Mouse (Mus musculus) liver, embryonic 15.5 days (tissue): ENCODE data around the gene 1700016C15Rik. TPM values are rescaled to one million over a fixed set of nuclear protein-coding genes. Genes with fewer than 3 reads are reported as not detected.
A peak's percentile ranks its signal among the peaks of the same experiment; 100 is the strongest.

Experiments
- ATAC-seq: fragments of 200-750 bp; cut with Nextera tagmentation; 2 replicates; pipeline ENCODE4 v1.8.0; 2017; ENCODE audit warnings: moderate number of reproducible peaks, mild to moderate bottlenecking, moderate library complexity; ENCODE audit not compliant: insufficient read depth
- H3K27ac ChIP-seq: fragments of 300-500 bp; sonication (generic); replicated peaks from 2 replicates; pipeline ENCODE4 v1.5.1; 2015; ENCODE audit warnings: mild to moderate bottlenecking, inconsistent platforms
- H3K27me3 ChIP-seq: fragments of 300-500 bp; sonication (generic); 2 replicates; pipeline ENCODE4 v1.6.1; 2015; ENCODE audit warnings: mild to moderate bottlenecking, inconsistent platforms
- H3K36me3 ChIP-seq: fragments of 300-500 bp; sonication (generic); replicated peaks from 2 replicates; pipeline ENCODE4 v1.6.1; 2015; ENCODE audit warnings: moderate library complexity, mild to moderate bottlenecking, inconsistent platforms
- H3K4me1 ChIP-seq: fragments of 300-500 bp; sonication (generic); replicated peaks from 2 replicates; pipeline ENCODE4 v1.6.1; 2015; ENCODE audit warnings: inconsistent platforms
- H3K4me2 ChIP-seq: fragments of 300-500 bp; sonication (generic); 2 replicates; pipeline ENCODE4 v1.6.1; 2015; ENCODE audit warnings: moderate library complexity, mild to moderate bottlenecking, inconsistent platforms
- H3K4me3 ChIP-seq: fragments of 300-500 bp; sonication (generic); replicated peaks from 2 replicates; pipeline ENCODE4 v1.5.1; 2015; ENCODE audit warnings: mild to moderate bottlenecking, inconsistent platforms
- H3K9ac ChIP-seq: fragments of 300-500 bp; sonication (generic); 2 replicates; pipeline ENCODE4 v1.6.1; 2015; ENCODE audit warnings: moderate library complexity, mild to moderate bottlenecking, inconsistent platforms
- H3K9me3 ChIP-seq: fragments of 300-500 bp; sonication (generic); replicated peaks from 2 replicates; pipeline ENCODE4 v1.6.1; 2016; ENCODE audit warnings: inconsistent platforms
- WGBS: fragments of 180-500 bp; shearing (Covaris S2); methylation state at CpG from one replicate; pipeline ENCODE4 v1.1.7; 2015; ENCODE audit warnings: mixed read lengths; ENCODE audit not compliant: insufficient replicate concordance; 5-methylcytosine and 5-hydroxymethylcytosine counted together
- polyA plus RNA-seq: library from polyadenylated mRNA; unstranded; fragments of >200 nt; fragmentation: Nextera tagmentation; extraction: Ambion mirVana; gene quantifications from 2 replicates; pipeline ENCODE4 v1.2.1, GENCODE M21; 2015

1700016C15Rik gene
- polyA plus RNA-seq, 1 experiment from 2014 or later = not detected

GRCm38 (mm10) chr1:177703147-177703807 lies 26.3 kb upstream of the 1700016C15Rik start:
- no peaks in the 10 kb centered on the region for H3K36me3 ChIP-seq
- no peak for ATAC-seq
- H3K4me1 ChIP-seq = peaks cover 6% of the 10 kb centered on the region; the same call in 1 of the 2 replicates
- H3K27me3 ChIP-seq = no peaks in the 10 kb centered on the region
- no peak overlapping the region for H3K9ac ChIP-seq
- H3K27ac ChIP-seq = no peak overlapping the region
- WGBS = 42% methylated on average over 6 of the region's 6 CpGs
- H3K4me3 ChIP-seq = no peak overlapping the region
- peak overlapping the region; percentile 71; the same call in 1 of the 2 replicates for H3K4me2 ChIP-seq
- no peaks in the 10 kb centered on the region for H3K9me3 ChIP-seq

DNA sequence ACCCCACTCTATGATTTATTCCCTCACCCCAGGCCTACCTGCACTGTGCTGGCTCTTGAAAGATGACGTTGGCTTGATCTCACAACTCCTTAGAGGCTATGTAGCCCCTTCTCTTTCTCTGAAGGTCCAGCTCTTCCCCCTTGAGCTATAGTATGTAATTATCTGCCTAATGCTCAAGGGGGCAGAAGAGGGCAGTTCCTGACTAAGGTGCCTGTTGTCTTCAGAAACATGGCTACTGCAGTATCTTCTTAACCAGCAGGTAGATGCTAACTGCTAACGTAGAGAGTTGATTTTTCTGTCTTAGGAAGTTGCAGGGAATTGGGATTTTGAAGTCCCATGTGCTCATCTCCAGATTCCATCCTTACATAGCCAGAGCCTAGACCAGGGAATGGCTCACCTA lies 24.4 kb upstream of the 1700016C15Rik start:
- no peak overlapping the region for H3K9ac ChIP-seq
- no peak overlapping the region for H3K27ac ChIP-seq
- H3K27me3 ChIP-seq = no peaks in the 10 kb centered on the region
- H3K36me3 ChIP-seq = no peaks in the 10 kb centered on the region
- no peaks in the 10 kb centered on the region for H3K9me3 ChIP-seq
- H3K4me1 ChIP-seq = peaks cover 6% of the 10 kb centered on the region; the same call in 1 of the 2 replicates
- no peak overlapping the region for H3K4me3 ChIP-seq
- ATAC-seq = no peak
- WGBS = 23% methylated on average over 2 of the region's 2 CpGs
- no peak overlapping the region for H3K4me2 ChIP-seq

- Histone ChIP-seq H3K4me1 (peaks cover 15% of the 10 kb centered on the region), H3K27ac (no peak overlapping the region), H3K27me3 (no peaks in the 10 kb centered on the region), H3K9ac (no peak overlapping the region), H3K4me2 (no peak overlapping the region), H3K9me3 (no peaks in the 10 kb centered on the region), H3K4me3 (no peak overlapping the region), H3K36me3 (no peaks in the 10 kb centered on the region)
- no peak for ATAC-seq
- WGBS = 59% methylated on average over 1 of the region's 1 CpGs
Observed at GRCm38 (mm10) chr1:177707571-177707970, 22.0 kb upstream of the 1700016C15Rik start.

- ATAC-seq = no peak
- H3K4me1 ChIP-seq = peaks cover 13% of the 10 kb centered on the region
- H3K27ac ChIP-seq = no peak overlapping the region
- 42% methylated on average over 4 of the region's 4 CpGs for WGBS
- H3K9ac ChIP-seq = no peak overlapping the region
- H3K9me3 ChIP-seq = no peaks in the 10 kb centered on the region
- H3K36me3 ChIP-seq = no peaks in the 10 kb centered on the region
- no peak overlapping the region for H3K4me3 ChIP-seq
- H3K27me3 ChIP-seq = no peaks in the 10 kb centered on the region
- no peak overlapping the region for H3K4me2 ChIP-seq
Observed at GRCm38 (mm10) chr1:177708583-177709055, 21.0 kb upstream of the 1700016C15Rik start.

DNA sequence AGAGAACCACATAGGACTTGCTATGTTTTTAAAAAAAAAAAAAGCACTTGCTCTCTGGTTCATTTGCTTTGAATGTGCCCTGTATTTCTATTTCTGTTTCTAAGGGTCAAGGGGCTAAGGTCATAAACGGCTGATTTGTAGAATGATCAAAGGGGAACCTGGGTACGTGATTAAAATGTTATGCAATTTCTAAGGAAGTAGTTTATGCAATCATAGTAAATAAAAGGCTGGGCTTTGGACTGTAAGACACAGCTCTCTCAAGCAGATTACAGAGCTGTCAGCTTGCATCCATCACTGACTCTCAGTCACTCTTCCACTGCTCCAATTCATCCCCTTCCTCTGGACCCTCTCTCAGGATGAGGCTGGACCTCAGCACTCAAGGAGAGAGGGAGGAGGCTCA lies 18.6 kb upstream of the 1700016C15Rik start:
- WGBS = 50% methylated on average over 2 of the region's 2 CpGs
- no peaks in the 10 kb centered on the region for H3K27me3 ChIP-seq
- no peak overlapping the region for H3K4me3 ChIP-seq
- peaks cover 16% of the 10 kb centered on the region for H3K4me1 ChIP-seq
- no peaks in the 10 kb centered on the region for H3K9me3 ChIP-seq
- no peaks in the 10 kb centered on the region for H3K36me3 ChIP-seq
- ATAC-seq = peak; percentile 25; the same call in 1 of the 2 replicates
- peak overlapping the region; percentile 53; the same call in 1 of the 2 replicates for H3K27ac ChIP-seq
- H3K9ac ChIP-seq = no peak overlapping the region
- H3K4me2 ChIP-seq = no peak overlapping the region

- no peaks in the 10 kb centered on the region for H3K9me3 ChIP-seq
- ATAC-seq = peak; percentile 75
- peaks cover 20% of the 10 kb centered on the region for H3K4me1 ChIP-seq
- H3K27ac ChIP-seq = peak overlapping the region; percentile 53; the same call in 1 of the 2 replicates
- WGBS = 11% methylated on average over 2 of the region's 2 CpGs
- no peak overlapping the region for H3K4me2 ChIP-seq
- H3K36me3 ChIP-seq = no peaks in the 10 kb centered on the region
- no peak overlapping the region for H3K9ac ChIP-seq
- no peaks in the 10 kb centered on the region for H3K27me3 ChIP-seq
- no peak overlapping the region for H3K4me3 ChIP-seq
Observed at GRCm38 (mm10) chr1:177711418-177711817, 18.2 kb upstream of the 1700016C15Rik start.

GRCm38 (mm10) chr1:177713635-177714396 lies 15.8 kb upstream of the 1700016C15Rik start:
- no peaks in the 10 kb centered on the region for H3K36me3 ChIP-seq
- H3K27ac ChIP-seq = no peak overlapping the region; the same call in 1 of the 2 replicates
- no peak for ATAC-seq
- no peak overlapping the region for H3K9ac ChIP-seq
- H3K4me1 ChIP-seq = peaks cover 32% of the 10 kb centered on the region
- no peaks in the 10 kb centered on the region for H3K9me3 ChIP-seq
- no peaks in the 10 kb centered on the region for H3K27me3 ChIP-seq
- WGBS = 49% methylated on average over 3 of the region's 3 CpGs
- H3K4me2 ChIP-seq = no peak overlapping the region
- no peak overlapping the region for H3K4me3 ChIP-seq

DNA sequence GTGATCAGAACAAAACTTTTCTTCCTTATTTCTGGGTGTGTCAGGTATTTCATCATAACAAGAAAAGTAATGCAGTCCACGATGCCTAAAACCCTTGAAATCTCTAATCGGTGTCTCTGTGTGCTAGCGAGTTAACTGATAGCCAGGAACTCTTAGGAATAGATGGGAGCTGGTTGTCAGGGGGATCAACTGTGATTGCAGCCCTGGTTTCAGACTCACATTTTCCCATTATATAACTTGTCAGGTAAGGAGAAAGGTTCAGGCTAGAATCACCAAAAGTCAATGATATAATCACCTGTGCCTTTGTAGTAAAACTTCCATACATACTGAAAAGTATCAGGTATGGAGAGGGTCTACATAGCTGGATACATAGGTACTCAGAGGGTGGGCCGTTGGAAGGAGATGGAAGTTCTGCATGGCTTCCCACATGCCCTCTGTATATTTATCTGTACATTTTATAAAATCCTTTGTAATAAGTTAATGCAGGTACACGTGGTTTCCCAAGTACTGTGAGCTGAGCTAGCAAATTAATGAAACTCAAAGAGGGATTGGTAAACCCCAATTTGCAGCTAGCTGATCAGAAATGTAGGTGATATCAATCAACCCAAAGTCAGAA lies 15.1 kb upstream of the 1700016C15Rik start:
- WGBS = 63% methylated on average over 5 of the region's 5 CpGs
- H3K4me1 ChIP-seq = peaks cover 32% of the 10 kb centered on the region
- no peak for ATAC-seq
- H3K9ac ChIP-seq = no peak overlapping the region
- H3K4me2 ChIP-seq = no peak overlapping the region
- no peaks in the 10 kb centered on the region for H3K9me3 ChIP-seq
- no peaks in the 10 kb centered on the region for H3K36me3 ChIP-seq
- no peaks in the 10 kb centered on the region for H3K27me3 ChIP-seq
- H3K27ac ChIP-seq = no peak overlapping the region
- no peak overlapping the region for H3K4me3 ChIP-seq

DNA sequence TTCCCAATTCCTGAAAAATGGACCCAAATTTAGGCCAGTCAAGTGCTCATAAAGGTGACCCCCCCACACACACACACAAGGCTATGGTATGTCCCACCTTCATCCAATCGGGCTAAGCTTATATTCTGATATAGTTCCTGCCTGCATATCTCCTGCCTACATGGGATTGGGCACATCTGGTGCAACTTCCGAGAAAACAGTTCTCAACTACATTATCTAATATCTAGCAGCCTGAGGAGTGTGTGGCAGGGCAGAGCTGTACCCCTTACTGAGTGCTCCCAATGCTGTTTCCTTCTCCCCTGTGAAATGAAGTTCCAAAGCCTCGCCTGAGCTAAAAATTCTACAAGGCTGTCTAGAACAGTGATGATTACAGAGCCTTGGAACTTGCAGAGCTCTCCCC lies 13.2 kb upstream of the 1700016C15Rik start:
- Histone ChIP-seq H3K27me3 (no peaks in the 10 kb centered on the region), H3K4me1 (peaks cover 26% of the 10 kb centered on the region), H3K27ac (no peak overlapping the region), H3K36me3 (no peaks in the 10 kb centered on the region), H3K4me2 (no peak overlapping the region), H3K9me3 (no peaks in the 10 kb centered on the region), H3K9ac (no peak overlapping the region), H3K4me3 (no peak overlapping the region)
- 33% methylated on average over 3 of the region's 3 CpGs for WGBS
- peak; percentile 71 for ATAC-seq

GRCm38 (mm10) chr1:177717057-177717835 lies 12.4 kb upstream of the 1700016C15Rik start:
- Histone ChIP-seq H3K27ac (no peak overlapping the region), H3K36me3 (no peaks in the 10 kb centered on the region), H3K9ac (no peak overlapping the region), H3K4me2 (no peak overlapping the region), H3K9me3 (no peaks in the 10 kb centered on the region), H3K4me1 (peaks cover 20% of the 10 kb centered on the region), H3K27me3 (no peaks in the 10 kb centered on the region), H3K4me3 (no peak overlapping the region)
- 39% methylated on average over 7 of the region's 7 CpGs for WGBS
- peak; percentile 62 for ATAC-seq
